Mouse (Mus musculus) bone marrow, adult 2 months (tissue): ENCODE measurements around the gene Prss21. TPM values are rescaled to one million over a fixed set of nuclear protein-coding genes. Genes with fewer than 3 reads are reported as not detected.

Experiments used
- H3K27ac ChIP-seq: fragments of 200-500 bp; 2 replicates; pipeline ENCODE4 v1.5.1; 2012; ENCODE audit warnings: low read depth, mild to moderate bottlenecking, control low read depth, inconsistent platforms, low read length; ENCODE audit not compliant: control insufficient read depth, poor library complexity, insufficient read depth
- H3K4me1 ChIP-seq: fragments of 200-500 bp; 2 replicates; pipeline ENCODE4 v1.6.1; 2011; ENCODE audit warnings: low read length; ENCODE audit not compliant: control insufficient read depth, insufficient read depth
- H3K4me3 ChIP-seq: fragments of 200-500 bp; replicated peaks from 2 replicates; pipeline ENCODE3; 2011; ENCODE audit warnings: mild to moderate bottlenecking, low read depth, low read length, control low read depth; ENCODE audit not compliant: control insufficient read depth
- CTCF ChIP-seq: fragments of 200-500 bp; IDR thresholded peaks from 2 replicates; pipeline ENCODE4 v1.5.1; 2011; ENCODE audit warnings: low read length, control low read depth; ENCODE audit not compliant: control insufficient read depth, insufficient read depth
- POLR2A ChIP-seq: fragments of 200-500 bp; IDR thresholded peaks from 2 replicates; pipeline ENCODE4 v1.6.1; 2011; ENCODE audit warnings: low read depth, mild to moderate bottlenecking, control low read depth, low read length, borderline replicate concordance; ENCODE audit not compliant: control insufficient read depth
- WGBS: fragments of 180-500 bp; shearing (Covaris S2); methylation state at CpG from one replicate; pipeline ENCODE4 v1.1.7; 2018; 5-methylcytosine and 5-hydroxymethylcytosine counted together
- polyA plus RNA-seq: library from polyadenylated mRNA; stranded (reverse); fragments of >200 nt; gene quantifications from 2 replicates; pipeline ENCODE4 v1.2.4, GENCODE M21; 2011; ENCODE audit warnings: low replicate concordance; ENCODE audit not compliant: missing spikeins, insufficient read depth, insufficient read length

Prss21 gene
- polyA plus RNA-seq, 1 experiment: not detected

DNA sequence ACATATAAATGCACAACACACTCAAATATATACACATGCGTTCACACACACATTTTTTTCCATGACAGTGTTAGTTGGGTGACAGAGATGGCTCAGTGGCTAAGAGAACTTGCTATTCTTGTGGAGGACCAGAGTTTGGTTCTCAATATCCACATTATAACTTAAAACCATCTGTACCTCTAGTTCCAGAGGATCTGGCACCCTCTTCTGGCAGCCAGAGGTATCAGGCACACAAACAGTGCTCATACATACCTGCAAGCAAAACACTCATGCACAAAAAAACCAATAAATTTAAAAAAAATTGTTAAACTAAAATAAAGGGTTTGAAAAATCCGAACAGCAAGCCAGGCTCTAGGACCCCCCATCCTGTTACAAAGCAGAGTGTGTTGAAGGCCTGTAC lies 17.8 kb upstream of the Prss21 start:
- WGBS: 78% methylated on average over 2 of the region's 2 CpGs
- no peak for TF ChIP-seq POLR2A
- no peak overlapping the region for H3K4me3 ChIP-seq
- H3K27ac ChIP-seq: no peak overlapping the region
- no peaks in the 10 kb centered on the region for H3K4me1 ChIP-seq

DNA sequence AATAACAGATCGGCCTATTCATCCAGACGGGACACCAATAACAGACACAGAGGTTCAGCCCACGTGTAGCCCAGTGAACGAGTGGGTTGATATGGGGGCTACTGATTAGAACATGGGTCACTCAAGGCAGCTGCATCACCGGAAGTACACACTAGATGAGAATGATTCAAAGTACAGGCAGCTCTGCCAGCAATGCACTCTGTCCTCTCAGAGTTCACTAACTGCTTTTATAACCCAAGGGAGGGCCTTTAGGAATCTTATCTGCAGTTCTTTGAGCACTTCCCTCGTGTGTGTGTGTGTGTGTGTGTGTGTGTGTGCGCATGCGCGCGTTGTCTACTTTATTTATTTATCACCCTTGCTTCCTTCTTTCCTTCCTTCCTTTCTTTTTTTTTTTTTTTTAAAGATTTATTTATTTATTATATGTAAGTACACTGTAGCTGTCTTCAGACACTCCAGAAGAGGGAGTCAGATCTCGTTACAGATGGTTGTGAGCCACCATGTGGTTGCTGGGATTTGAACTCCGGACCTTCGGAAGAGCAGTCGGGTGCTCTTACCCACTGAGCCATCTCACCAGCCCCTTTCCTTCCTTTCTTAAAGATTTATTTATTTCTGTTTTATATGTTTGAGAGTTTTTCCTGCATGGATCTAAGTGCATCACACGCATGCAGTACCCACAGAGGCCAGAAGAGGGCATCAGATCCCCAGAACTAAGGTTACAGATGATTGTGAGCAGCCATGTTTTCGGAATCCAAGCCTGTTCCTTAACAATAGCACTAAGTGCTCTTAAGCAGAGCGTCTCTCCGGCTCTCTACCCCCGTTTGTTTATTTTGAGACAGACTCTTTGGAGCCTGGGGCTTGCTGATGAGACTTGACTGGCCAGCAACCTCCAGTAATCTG lies 16.8 kb upstream of the Prss21 start:
- no peak overlapping the region for H3K27ac ChIP-seq
- no peak overlapping the region for H3K4me3 ChIP-seq
- TF ChIP-seq POLR2A (no peak), CTCF (peak; percentile 55)
- WGBS: 43% methylated on average over 19 of the region's 19 CpGs
- H3K4me1 ChIP-seq: no peaks in the 10 kb centered on the region

DNA sequence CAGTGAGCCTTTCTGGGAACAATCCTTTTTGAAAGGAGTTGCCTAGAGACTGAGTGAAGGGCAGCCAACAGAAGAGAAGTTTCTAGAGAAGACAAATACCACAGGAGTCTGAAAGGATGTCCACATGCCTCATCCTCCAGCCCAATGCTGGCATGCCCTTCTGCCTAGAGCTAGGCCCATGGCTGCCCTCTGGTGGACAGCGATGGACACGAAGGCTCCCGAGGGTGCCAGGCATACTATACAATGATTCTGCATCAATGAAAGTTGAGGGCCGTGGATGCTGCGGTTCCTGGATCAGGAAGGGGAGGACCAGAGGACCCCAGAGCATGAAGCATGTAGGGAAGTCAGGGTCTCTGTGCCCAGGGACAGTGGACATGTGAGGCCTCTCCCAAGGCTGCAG lies 14.6 kb upstream of the Prss21 start:
- WGBS: 40% methylated on average over 5 of the region's 5 CpGs
- H3K27ac ChIP-seq: no peak overlapping the region
- H3K4me3 ChIP-seq: no peak overlapping the region
- peak; percentile 91 for TF ChIP-seq CTCF
- TF ChIP-seq POLR2A: 0 out of 2 replicates have a peak, but pooled peaks have one; percentile 10
- no peaks in the 10 kb centered on the region for H3K4me1 ChIP-seq

GRCm38 (mm10) chr17:23854229-23854765 lies 13.6 kb upstream of the Prss21 start:
- Histone ChIP-seq H3K4me3 (no peak overlapping the region), H3K27ac (no peak overlapping the region), H3K4me1 (no peaks in the 10 kb centered on the region)
- no peak for TF ChIP-seq CTCF
- no peak for TF ChIP-seq POLR2A
- 76% methylated on average over 10 of the region's 10 CpGs for WGBS

DNA sequence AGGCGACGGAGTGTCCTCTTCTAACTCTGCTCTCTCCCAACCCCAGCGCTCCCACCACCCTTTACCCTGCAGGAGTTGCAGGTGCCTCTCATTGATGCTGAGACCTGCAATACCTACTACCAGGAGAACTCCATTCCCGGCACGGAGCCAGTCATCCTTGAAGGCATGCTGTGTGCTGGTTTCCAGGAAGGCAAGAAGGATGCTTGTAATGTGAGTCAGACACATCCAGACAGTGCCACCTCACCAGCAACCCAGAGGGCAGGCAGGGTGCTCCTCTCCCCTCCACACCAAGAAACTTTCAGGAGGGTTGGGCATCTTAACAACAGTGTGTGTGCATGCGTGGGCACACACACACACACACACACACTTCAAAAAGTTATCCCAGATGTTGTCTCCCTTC lies 10.7 kb upstream of the Prss21 start:
- no peaks in the 10 kb centered on the region for H3K4me1 ChIP-seq
- WGBS: 78% methylated on average over 6 of the region's 6 CpGs
- no peak overlapping the region for H3K27ac ChIP-seq
- no peak overlapping the region for H3K4me3 ChIP-seq
- TF ChIP-seq CTCF (no peak), POLR2A (no peak)

GRCm38 (mm10) chr17:23857913-23858312 lies 9.9 kb upstream of the Prss21 start:
- WGBS: 81% methylated on average over 2 of the region's 2 CpGs
- no peak overlapping the region for H3K27ac ChIP-seq
- H3K4me1 ChIP-seq: no peaks in the 10 kb centered on the region
- H3K4me3 ChIP-seq: no peak overlapping the region
- TF ChIP-seq CTCF (no peak), POLR2A (no peak)

DNA sequence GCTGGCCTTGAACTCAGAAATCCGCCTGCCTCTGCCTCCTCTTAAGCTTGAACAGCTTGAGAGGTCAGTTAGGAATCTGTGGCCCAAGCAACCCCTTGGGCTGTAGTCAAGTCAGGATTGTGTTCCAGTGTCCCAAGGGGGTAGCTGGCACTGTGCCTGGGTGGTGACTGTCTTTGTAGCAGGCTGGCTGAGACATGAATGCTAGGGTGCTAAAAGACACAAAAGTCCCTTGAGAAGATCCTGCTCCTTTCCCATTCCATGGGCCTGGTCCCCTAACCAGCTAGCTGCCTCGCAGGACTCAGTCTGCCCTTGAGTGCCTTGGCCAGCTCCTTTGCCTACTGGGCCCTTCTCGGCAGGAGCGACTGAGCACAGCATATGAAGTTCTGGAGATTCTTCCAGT lies 4.9 kb upstream of the Prss21 start:
- 83% methylated on average over 4 of the region's 4 CpGs for WGBS

DNA sequence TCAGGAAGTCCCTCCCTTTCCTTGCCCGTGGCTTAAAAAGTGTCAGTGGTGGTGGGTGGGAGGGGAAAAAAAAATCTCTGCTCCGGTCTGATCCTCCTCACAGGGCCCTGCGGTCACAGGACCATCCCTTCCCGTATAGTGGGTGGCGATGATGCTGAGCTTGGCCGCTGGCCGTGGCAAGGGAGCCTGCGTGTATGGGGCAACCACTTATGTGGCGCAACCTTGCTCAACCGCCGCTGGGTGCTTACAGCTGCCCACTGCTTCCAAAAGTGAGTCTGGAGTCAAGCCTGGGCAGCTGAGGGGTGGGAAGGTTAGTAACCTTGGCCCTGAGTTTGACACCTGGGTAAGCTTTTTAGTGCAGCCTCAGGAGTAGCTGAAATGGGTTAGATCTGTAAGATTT lies 657 bp downstream of the Prss21 start:
- Histone ChIP-seq H3K27ac (no peak overlapping the region), H3K4me3 (no peak overlapping the region), H3K4me1 (no peaks in the 10 kb centered on the region; the same call in none of the 2 replicates)
- WGBS: 39% methylated on average over 11 of the region's 11 CpGs
- TF ChIP-seq CTCF (no peak), POLR2A (no peak)

More for the DNA sequence above, 4.9 kb upstream of the Prss21 start:
- H3K4me1 ChIP-seq: no peaks in the 10 kb centered on the region
- no peak overlapping the region for H3K4me3 ChIP-seq
- H3K27ac ChIP-seq: no peak overlapping the region
- TF ChIP-seq POLR2A (no peak), CTCF (no peak)
